Mouse (Mus musculus): ENCODE results near the gene Aldh9a1.

DNA sequence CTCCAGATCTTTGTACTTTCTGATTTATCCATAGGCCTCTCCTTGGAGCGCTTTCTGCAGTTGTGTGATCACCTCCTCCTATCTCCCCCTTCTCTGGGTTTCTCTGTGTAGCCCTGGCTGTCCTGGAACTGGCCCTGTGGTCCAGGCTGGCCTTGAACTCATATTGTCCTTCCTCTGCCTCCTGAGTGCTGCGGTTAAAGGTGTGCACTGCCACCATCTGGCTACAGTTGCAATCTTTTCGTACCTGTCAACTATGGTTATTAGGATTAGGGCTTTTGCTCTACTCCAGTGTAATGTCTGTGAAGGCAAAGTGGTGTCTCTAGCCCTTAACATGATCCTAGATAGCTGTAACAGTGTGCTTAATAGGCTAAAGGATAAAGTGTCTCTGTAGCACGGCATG lies 36.6 kb upstream of the Aldh9a1 start:
- no peak for TF ChIP-seq CTCF (IDR thresholded peaks at IDR 0.05; ENCODE audit: insufficient read depth, low read depth, low read length)
- no peak for TF ChIP-seq POLR2A (IDR thresholded peaks at IDR 0.05; ENCODE audit: insufficient read depth, low read depth, low read length)
